In the genomic region with DNA sequence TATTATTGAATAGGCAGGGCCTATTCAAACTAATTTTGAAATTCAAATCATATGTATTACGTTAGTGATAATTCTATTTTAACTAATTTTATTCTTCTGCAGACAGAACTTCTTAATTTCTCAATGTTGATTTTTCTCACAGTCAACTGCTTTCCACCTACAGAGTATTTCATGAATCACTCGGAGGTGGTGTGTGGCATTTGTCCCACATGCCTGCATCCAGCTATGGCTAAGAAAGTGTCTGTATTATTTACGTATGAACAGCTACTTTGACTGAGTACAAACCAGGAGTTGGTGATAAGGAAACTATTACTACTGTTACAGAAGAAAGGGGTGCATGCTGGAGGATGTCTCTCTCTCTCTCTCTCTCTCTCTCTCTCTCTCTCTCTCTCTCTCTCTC, we compare ENCODE assay signal across 14 mouse cellular contexts.
"Had no signal": no experiment of that assay in that cellular context is flagged by ENCODE, and none has a peak within 500 bp of the region (broad histone marks: within the 10 kb centered on the region; RNA-seq: fewer than 3 reads in every experiment).

No protein-coding gene starts in this region.

- DNase-seq: gastrocnemius, postnatal 14 days; gastrocnemius, postnatal 36 days; heart, adult 11 months; heart, adult 2 months; heart, postnatal 14 days; heart, postnatal 36 days; kidney, adult 11 months; kidney, adult 2 months; kidney, adult 9 months; kidney, postnatal 14 days; kidney, postnatal 36 days; layer of hippocampus, adult 9-11 months; layer of hippocampus, postnatal 36 days; left cerebral cortex, postnatal 4 days had no signal
